Mouse (Mus musculus) E14TG2a.4 (cell line): ENCODE data around the gene Prdm13.

ENCODE experiments used
- H3K27me3 ChIP-seq: 2 replicates; pipeline ENCODE4 v1.6.1; 2014; ENCODE audit warnings: low read length, control low read depth; ENCODE audit not compliant: insufficient read depth
- H3K36me3 ChIP-seq: 2 replicates; pipeline ENCODE4 v1.6.1; 2014; ENCODE audit warnings: low read length, control low read depth; ENCODE audit not compliant: insufficient read depth
- H3K4me1 ChIP-seq: replicated peaks from 2 replicates; pipeline ENCODE4 v1.6.1; 2014; ENCODE audit warnings: low read depth, low read length, control low read depth
- H3K4me3 ChIP-seq: replicated peaks from 2 replicates; pipeline ENCODE4 v1.5.1; 2014; ENCODE audit warnings: mild to moderate bottlenecking, low read length
- H3K9me3 ChIP-seq: 2 replicates; pipeline ENCODE4 v1.6.1; 2014; ENCODE audit warnings: low read length, control low read depth
- CTCF ChIP-seq: conservative IDR thresholded peaks from 2 replicates; pipeline ENCODE4 v1.5.1; 2014; ENCODE audit warnings: low read length
- NANOG ChIP-seq: IDR thresholded peaks from 2 replicates; pipeline ENCODE4 v1.6.1; 2014; ENCODE audit warnings: borderline replicate concordance, low read length, mixed read lengths
- POU5F1 ChIP-seq: IDR thresholded peaks from 2 replicates; pipeline ENCODE4 v1.6.1; 2014; ENCODE audit warnings: low read length, borderline replicate concordance

Gene Prdm13

DNA sequence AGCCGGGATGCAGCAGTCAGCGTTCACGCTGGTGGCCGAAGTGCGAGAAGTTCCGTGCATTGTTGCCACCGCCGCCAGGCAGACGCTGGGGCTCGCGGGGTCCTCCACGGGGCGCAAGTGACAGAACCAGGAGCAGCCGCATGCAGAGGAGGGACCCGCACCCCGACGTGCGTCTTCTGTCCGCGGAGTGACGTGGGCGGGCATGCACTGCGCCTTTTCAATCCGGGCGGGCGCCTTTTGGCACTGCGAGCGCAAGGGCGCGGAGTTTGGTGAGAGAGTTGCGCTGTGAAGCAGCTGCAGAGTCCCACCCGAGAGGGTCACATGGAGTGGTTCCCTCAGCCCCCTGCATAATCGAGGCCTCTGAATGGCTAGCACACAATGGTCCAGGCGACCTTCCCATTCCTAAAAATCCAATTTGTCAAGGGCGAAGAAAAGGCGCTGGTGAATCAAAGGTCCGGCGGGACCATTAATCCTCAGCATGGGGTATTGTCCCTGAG is at the start of gene Prdm13:
Gene Prdm13, minus strand, starts transcription at position 369 of the 497 bp plus-strand sequence.
- Histone ChIP-seq H3K4me3 (peak within 1 kb of the TSS; percentile 63), H3K36me3 (no peaks in the 10 kb centered on the region), H3K9me3 (no peaks in the 10 kb centered on the region), H3K27me3 (peaks cover 99% of the 10 kb centered on the region), H3K4me1 (peaks cover 45% of the 10 kb centered on the region)
- TF ChIP-seq NANOG (no peak), CTCF (no peak), POU5F1 (no peak)

DNA sequence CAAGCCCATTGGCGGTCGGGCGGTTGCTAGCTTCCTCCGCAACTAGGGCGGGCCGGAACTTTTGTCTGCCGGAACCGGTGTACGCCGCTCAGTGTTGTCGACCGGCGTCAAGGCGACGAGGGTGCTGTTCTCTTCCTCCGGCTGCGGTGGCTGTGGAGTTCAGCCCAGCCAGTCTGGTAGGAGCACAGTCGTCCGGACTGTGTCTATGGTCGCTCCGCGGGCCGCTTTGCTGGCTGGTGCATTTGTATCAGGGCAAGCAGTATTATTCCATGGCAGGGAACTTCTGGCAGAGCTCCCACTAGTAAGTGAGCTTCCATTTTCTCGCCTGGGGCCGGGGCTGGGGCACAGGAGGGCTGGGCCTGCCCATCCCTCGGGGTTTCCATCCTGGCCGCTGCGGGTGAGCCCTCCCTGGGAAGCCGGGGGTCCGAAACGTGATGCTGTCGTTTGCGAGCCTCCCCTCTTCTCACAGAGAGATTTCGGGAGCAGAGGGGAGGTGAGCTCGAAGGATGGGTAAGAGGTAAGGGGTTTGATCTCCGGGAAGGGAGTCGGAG is 41.9 kb upstream of the Prdm13 start, which contains the start of gene Ccnc:
Gene Ccnc, plus strand, starts transcription at position 87 of the 551 bp plus-strand sequence.
- Histone ChIP-seq H3K27me3 (no peaks in the 10 kb centered on the region), H3K4me1 (peaks cover 42% of the 10 kb centered on the region), H3K36me3 (peaks cover 10% of the 10 kb centered on the region), H3K9me3 (no peaks in the 10 kb centered on the region), H3K4me3 (peak within 1 kb of the TSS; percentile 97)
- TF ChIP-seq CTCF (no peak), POU5F1 (no peak), NANOG (no peak)

DNA sequence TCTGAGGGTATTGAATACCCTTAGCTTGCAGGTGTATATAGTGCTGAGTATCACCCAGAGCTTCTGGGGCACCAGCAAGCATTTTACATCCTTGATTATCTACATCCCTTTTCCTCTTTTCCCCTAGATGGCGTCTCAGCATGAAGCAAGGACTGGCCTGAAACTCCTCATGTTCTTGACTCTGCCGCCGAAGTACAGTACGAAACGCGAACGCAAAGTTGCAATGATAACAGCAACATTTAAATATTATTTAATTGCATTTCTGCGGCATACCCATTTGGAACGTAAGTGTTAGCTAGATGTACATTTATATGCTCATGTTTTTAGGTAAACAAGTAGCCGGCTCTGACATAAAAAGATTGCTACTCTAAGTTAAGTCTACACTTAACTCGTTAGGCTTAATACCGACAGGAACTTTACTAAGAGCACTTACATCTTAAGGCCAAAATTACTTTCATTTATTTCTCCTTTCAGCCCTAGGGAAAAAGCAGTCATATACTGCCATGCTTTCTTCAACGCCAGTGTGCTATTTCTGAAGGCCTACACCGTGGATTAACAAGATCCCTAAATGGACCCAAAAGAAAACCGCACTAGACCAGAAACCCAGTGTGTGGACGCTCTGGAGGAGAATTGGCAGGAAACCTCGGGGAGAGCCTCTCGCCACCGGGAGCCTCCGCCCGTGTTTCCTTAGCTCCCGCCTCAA is 41.3 kb upstream of the Prdm13 start:
- Histone ChIP-seq H3K4me1 (peaks cover 43% of the 10 kb centered on the region), H3K27me3 (no peaks in the 10 kb centered on the region), H3K4me3 (peak overlapping the region; percentile 97), H3K9me3 (no peaks in the 10 kb centered on the region), H3K36me3 (peaks cover 9% of the 10 kb centered on the region)
- TF ChIP-seq POU5F1 (no peak), CTCF (peak; percentile 17; the same call in 1 of the 2 replicates), NANOG (no peak)

DNA sequence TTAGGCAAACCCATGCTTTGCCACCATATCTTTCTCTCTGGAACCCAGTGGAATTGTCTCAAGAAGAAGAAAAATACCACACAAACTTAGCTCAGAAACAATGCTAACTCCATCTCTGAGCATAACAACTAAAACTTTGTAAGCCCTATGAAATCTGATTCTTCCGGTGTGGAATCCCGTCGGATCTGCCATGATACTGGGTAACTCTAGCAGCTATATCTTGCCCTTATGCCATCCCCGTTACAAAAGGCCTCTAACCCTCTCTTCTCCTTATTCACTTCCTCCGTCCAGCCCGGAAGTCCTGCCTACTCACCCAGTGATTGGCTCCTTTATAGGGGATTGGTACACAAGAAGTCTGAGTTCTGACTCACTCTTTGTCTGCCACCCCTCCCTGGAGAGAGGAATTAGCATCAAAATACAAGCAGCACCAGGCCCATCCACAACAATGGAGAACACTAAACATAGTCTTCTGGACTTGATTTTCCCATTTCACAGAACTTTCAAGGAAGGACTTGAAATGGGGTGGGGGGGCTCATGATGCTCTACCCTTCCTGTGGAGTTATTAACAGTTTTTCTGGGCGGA is 37.1 kb upstream of the Prdm13 start:
- no peak for TF ChIP-seq CTCF
- TF ChIP-seq NANOG: peak; percentile 97
- TF ChIP-seq POU5F1: peak; percentile 66; the same call in 1 of the 2 replicates
- H3K4me1 ChIP-seq: peaks cover 54% of the 10 kb centered on the region
- no peaks in the 10 kb centered on the region for H3K36me3 ChIP-seq
- H3K4me3 ChIP-seq: peak overlapping the region; percentile 76
- no peaks in the 10 kb centered on the region for H3K9me3 ChIP-seq
- H3K27me3 ChIP-seq: no peaks in the 10 kb centered on the region

DNA sequence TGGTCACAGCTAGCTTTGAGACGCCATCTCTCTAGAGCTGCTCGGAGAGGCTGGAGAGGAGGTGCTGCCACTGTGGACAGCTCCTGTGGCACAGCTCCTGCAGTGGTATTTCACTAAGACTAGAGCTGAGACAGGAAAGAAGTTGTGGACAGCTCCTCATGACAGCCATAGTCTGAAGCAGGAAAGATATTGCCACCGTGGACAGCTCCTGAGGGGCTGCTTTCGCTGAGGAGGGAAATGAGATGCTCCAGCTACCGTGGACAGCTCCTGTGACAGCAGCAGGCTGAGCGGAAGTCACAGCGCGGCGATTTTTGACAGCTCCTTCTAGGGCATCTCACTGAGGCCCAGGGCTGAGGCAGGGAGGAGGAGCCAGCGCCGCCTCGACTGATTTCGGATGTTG is 26.4 kb upstream of the Prdm13 start:
- Histone ChIP-seq H3K4me3 (no peak overlapping the region), H3K36me3 (no peaks in the 10 kb centered on the region), H3K4me1 (peaks cover 3% of the 10 kb centered on the region; the same call in 1 of the 2 replicates), H3K9me3 (no peaks in the 10 kb centered on the region), H3K27me3 (peaks cover 24% of the 10 kb centered on the region)
- no peak for TF ChIP-seq CTCF
- TF ChIP-seq NANOG: no peak
- TF ChIP-seq POU5F1: no peak

DNA sequence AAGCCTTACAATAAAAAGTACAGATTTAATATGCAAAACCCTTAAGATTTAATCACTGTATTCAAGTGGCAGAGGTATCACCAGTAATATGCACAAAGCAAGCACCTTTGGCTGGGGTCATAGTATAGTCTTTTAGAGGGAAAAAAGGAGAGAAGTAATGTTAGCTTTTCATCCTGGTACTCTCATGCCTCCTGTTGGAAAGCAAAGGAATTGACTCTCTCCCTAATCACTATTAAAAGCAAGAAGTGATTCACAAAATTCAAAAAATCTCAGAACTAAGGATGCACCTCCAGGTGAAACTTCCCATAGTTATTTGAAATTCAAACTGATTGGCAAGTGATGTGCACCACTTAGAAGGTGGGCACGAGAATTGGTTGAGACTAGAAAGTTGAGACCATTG is 19.3 kb upstream of the Prdm13 start:
- H3K9me3 ChIP-seq: no peaks in the 10 kb centered on the region
- peaks cover 11% of the 10 kb centered on the region; the same call in 1 of the 2 replicates for H3K27me3 ChIP-seq
- TF ChIP-seq CTCF: peak; percentile 50
- no peak for TF ChIP-seq NANOG
- no peak overlapping the region for H3K4me3 ChIP-seq
- H3K36me3 ChIP-seq: no peaks in the 10 kb centered on the region
- no peaks in the 10 kb centered on the region for H3K4me1 ChIP-seq

DNA sequence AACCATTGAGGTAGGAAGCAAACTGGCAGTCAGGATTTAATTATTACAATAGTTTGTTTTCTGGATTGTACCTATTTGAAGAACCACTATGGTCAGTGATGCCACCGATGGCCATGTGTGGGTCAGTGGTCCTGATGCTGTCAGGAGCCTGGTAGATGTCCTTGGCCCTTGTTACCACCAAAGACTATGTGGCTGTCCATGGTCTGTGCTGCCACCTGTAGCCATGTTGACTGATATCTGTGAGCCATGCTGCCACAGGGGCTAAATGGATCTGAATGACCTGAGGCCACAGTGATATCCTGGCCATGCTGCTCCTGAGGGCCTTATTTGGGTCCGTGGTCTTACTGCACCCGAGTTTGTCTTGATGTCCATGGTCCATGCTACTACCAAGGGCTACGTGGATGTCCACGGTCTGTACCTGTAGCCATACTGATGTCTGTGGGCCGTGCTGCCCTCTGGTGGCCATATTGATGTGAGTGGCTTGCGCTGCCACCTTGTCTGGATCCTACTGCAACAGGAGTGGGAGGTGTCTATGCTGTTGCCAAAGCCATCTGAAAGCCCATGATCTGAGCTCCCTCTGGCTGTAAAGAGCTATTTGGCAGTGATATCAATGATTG is 10.0 kb upstream of the Prdm13 start:
- H3K36me3 ChIP-seq: no peaks in the 10 kb centered on the region
- peaks cover 27% of the 10 kb centered on the region for H3K27me3 ChIP-seq
- no peaks in the 10 kb centered on the region; the same call in 1 of the 2 replicates for H3K4me1 ChIP-seq
- no peaks in the 10 kb centered on the region for H3K9me3 ChIP-seq
- H3K4me3 ChIP-seq: no peak overlapping the region
- no peak for TF ChIP-seq POU5F1
- peak; percentile 92 for TF ChIP-seq CTCF
- no peak for TF ChIP-seq NANOG

DNA sequence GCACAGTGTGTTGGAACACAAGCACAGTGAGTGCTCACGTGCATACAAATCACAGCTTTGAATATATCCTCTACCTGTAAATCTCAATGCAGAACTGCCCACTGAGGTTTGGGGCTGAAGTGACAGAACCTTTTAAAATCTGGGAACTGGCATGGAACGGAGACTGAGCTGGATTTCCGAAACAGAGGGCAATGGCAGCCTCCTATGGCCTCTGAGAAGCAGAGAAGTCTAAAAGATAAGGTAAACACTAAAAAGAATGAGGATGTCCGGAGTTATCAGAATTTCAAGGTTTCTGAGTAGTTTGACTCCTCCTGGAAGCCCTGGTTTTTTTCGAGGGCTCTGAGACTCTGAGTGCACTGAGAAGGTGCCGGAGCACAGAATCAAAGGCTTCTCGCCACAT is 4.5 kb upstream of the Prdm13 start:
- Histone ChIP-seq H3K27me3 (peaks cover 79% of the 10 kb centered on the region), H3K4me1 (peaks cover 36% of the 10 kb centered on the region), H3K9me3 (no peaks in the 10 kb centered on the region), H3K4me3 (no peak overlapping the region), H3K36me3 (no peaks in the 10 kb centered on the region)
- TF ChIP-seq CTCF: no peak
- TF ChIP-seq NANOG: no peak
- no peak for TF ChIP-seq POU5F1
